Mouse (Mus musculus) liver, embryonic 14.5 days (tissue): ENCODE measurements at regions not wholly inside any gene's neighbourhood (a gene's known extent, or its start where the extent isn't known, plus 50 kb on each side); places are given as distances from the start of the nearest gene placed in this dataset.
"Not testable (repeated sequence)": the region's sequence is repeated elsewhere in the genome, so short reads cannot be mapped to it uniquely, and the experiment has no call there.

Source experiments
- CTCF ChIP-seq: IDR thresholded peaks from 2 replicates; pipeline ENCODE4 v1.5.1; 2016; ENCODE audit warnings: antibody characterized with exemption, low read depth, control low read depth
- EP300 ChIP-seq: IDR thresholded peaks from 2 replicates; pipeline ENCODE4 v1.6.1; 2016; ENCODE audit warnings: antibody characterized with exemption, low read depth

GRCm38 (mm10) chr8:71813889-71814288, 67.9 kb upstream of the Zfp709 start:
- not testable (repeated sequence) for TF ChIP-seq CTCF, EP300
